Mouse (Mus musculus) forebrain, embryonic 12.5 days (tissue): Measurements from ENCODE around the gene Gm10251. TPM values are rescaled to one million over a fixed set of nuclear protein-coding genes. Genes with fewer than 3 reads are reported as not detected.
"Not testable (repeated sequence)": the region's sequence is repeated elsewhere in the genome, so short reads cannot be mapped to it uniquely, and the experiment has no call there.

ENCODE experiments used
- ATAC-seq: fragments of 200-750 bp; cut with Nextera tagmentation; 2 replicates; pipeline ENCODE4 v1.8.0; 2017; ENCODE audit warnings: moderate TSS enrichment; ENCODE audit not compliant: low FRiP score
- H3K27ac ChIP-seq: fragments of 300-500 bp; sonication (generic); 2 replicates; pipeline ENCODE4 v1.5.1; 2016; ENCODE audit warnings: mild to moderate bottlenecking
- H3K27me3 ChIP-seq: fragments of 300-500 bp; sonication (generic); 2 replicates; pipeline ENCODE4 v1.6.1; 2016; ENCODE audit warnings: mild to moderate bottlenecking
- H3K36me3 ChIP-seq: fragments of 300-500 bp; sonication (generic); replicated peaks from 2 replicates; pipeline ENCODE4 v1.6.1; 2016; ENCODE audit warnings: mild to moderate bottlenecking
- H3K4me1 ChIP-seq: fragments of 300-500 bp; sonication (generic); 2 replicates; pipeline ENCODE4 v1.6.1; 2016
- H3K4me2 ChIP-seq: fragments of 300-500 bp; sonication (generic); 2 replicates; pipeline ENCODE4 v1.6.1; 2016; ENCODE audit warnings: mild to moderate bottlenecking, moderate library complexity
- H3K4me3 ChIP-seq: fragments of 300-500 bp; sonication (generic); replicated peaks from 2 replicates; pipeline ENCODE4 v1.5.1; 2016; ENCODE audit warnings: mild to moderate bottlenecking
- H3K9ac ChIP-seq: fragments of 300-500 bp; sonication (generic); 2 replicates; pipeline ENCODE4 v1.6.1; 2016; ENCODE audit warnings: mild to moderate bottlenecking
- H3K9me3 ChIP-seq: fragments of 300-500 bp; sonication (generic); 2 replicates; pipeline ENCODE4 v1.6.1; 2016
- WGBS: fragments of 180-500 bp; shearing (Covaris S2); methylation state at CpG from one replicate; pipeline ENCODE4 v1.1.7; 2016; 5-methylcytosine and 5-hydroxymethylcytosine counted together
- polyA plus RNA-seq: library from polyadenylated mRNA; unstranded; fragments of >200 nt; fragmentation: Nextera tagmentation; extraction: Ambion mirVana; gene quantifications from 2 replicates; pipeline ENCODE4 v1.2.1, GENCODE M21; 2016

The Gm10251 gene
- not detected in 2 replicates for polyA plus RNA-seq

GRCm38 (mm10) chr14:6684070-6684469, at the start of gene Gm10251:
Gene Gm10251 (minus strand): TSS chr14:6684170.
- not testable (repeated sequence) for H3K4me2 ChIP-seq, H3K4me3 ChIP-seq, ATAC-seq, H3K4me1 ChIP-seq, H3K27ac ChIP-seq, H3K9me3 ChIP-seq, H3K27me3 ChIP-seq, H3K36me3 ChIP-seq, H3K9ac ChIP-seq
- no CpG with 5 or more reads among the region's 1 CpGs for WGBS

- H3K4me2 ChIP-seq, H3K9me3 ChIP-seq, H3K27ac ChIP-seq, H3K4me3 ChIP-seq, ATAC-seq, H3K4me1 ChIP-seq, H3K36me3 ChIP-seq, H3K27me3 ChIP-seq, H3K9ac ChIP-seq: not testable (repeated sequence)
- 57% methylated on average over 1 of the region's 2 CpGs for WGBS
Measured at GRCm38 (mm10) chr14:6720151-6720550, 36.2 kb upstream of the Gm10251 start, which contains the start of gene Gm8050. Gene Gm8050 (minus strand): TSS chr14:6720251.

GRCm38 (mm10) chr14:6622318-6622717, 61.7 kb downstream of the Gm10251 start, which contains the start of gene Gm3460:
Gene Gm3460 (minus strand): TSS chr14:6622418.
- H3K9me3 ChIP-seq, H3K9ac ChIP-seq, H3K27me3 ChIP-seq, H3K4me2 ChIP-seq, H3K4me1 ChIP-seq, H3K4me3 ChIP-seq, ATAC-seq, H3K27ac ChIP-seq, H3K36me3 ChIP-seq: not testable (repeated sequence)
- WGBS = 79% methylated on average over 1 of the region's 2 CpGs

- not testable (repeated sequence) for ATAC-seq, H3K27ac ChIP-seq, H3K9me3 ChIP-seq, H3K4me1 ChIP-seq, H3K36me3 ChIP-seq, H3K27me3 ChIP-seq, H3K4me3 ChIP-seq, H3K9ac ChIP-seq, H3K4me2 ChIP-seq
- WGBS = no CpG with 5 or more reads among the region's 1 CpGs
Measured at GRCm38 (mm10) chr14:6606436-6606835, 77.5 kb downstream of the Gm10251 start.

GRCm38 (mm10) chr14:6605004-6605403, 79.0 kb downstream of the Gm10251 start:
- not testable (repeated sequence) for H3K27ac ChIP-seq, H3K9me3 ChIP-seq, H3K27me3 ChIP-seq, ATAC-seq, H3K4me1 ChIP-seq, H3K36me3 ChIP-seq
- Histone ChIP-seq H3K4me3 (peak overlapping the region; percentile 41), H3K4me2 (peak overlapping the region; percentile 65), H3K9ac (peak overlapping the region; percentile 40; the same call in 1 of the 2 replicates)
- 3% methylated on average over 10 of the region's 20 CpGs for WGBS

- H3K36me3 ChIP-seq, H3K9me3 ChIP-seq, H3K27ac ChIP-seq, ATAC-seq, H3K4me1 ChIP-seq, H3K27me3 ChIP-seq: not testable (repeated sequence)
- Histone ChIP-seq H3K4me2 (peak overlapping the region; percentile 65), H3K4me3 (peak overlapping the region; percentile 41), H3K9ac (peak overlapping the region; percentile 40)
- 9% methylated on average over 13 of the region's 20 CpGs for WGBS
Measured at GRCm38 (mm10) chr14:6604551-6604950, 79.4 kb downstream of the Gm10251 start.

GRCm38 (mm10) chr14:6590513-6590912, 93.5 kb downstream of the Gm10251 start, which contains the start of gene Gm3629:
Gene Gm3629 (minus strand): TSS chr14:6590613.
- H3K9me3 ChIP-seq, ATAC-seq, H3K4me1 ChIP-seq, H3K27me3 ChIP-seq, H3K4me2 ChIP-seq, H3K9ac ChIP-seq, H3K4me3 ChIP-seq, H3K36me3 ChIP-seq, H3K27ac ChIP-seq: not testable (repeated sequence)
- WGBS = 58% methylated on average over 1 of the region's 2 CpGs

Other genes with a start within 250 kb of the Gm10251 start
- gene Gm3594, start 239.6 kb downstream of the Gm10251 start, polyA plus RNA-seq = not detected in 2 replicates
- gene Gm8356, start 146.9 kb downstream of the Gm10251 start, polyA plus RNA-seq = not detected in 2 replicates
- 0.41 TPM in 1 of 2 replicates, not detected in the other for gene Gm3629, start 93.6 kb downstream of the Gm10251 start, polyA plus RNA-seq
- gene Gm3460, start 61.8 kb downstream of the Gm10251 start, polyA plus RNA-seq = not detected in 2 replicates
- 0.31 TPM in 1 of 2 replicates, not detected in the other for gene Gm8050, start 36.1 kb upstream of the Gm10251 start, polyA plus RNA-seq
- 7.9 and 8.9 TPM in 2 replicates for gene Gm3636, start 58.2 kb upstream of the Gm10251 start, polyA plus RNA-seq
- not detected in 2 replicates for gene Gm8362, start 90.2 kb upstream of the Gm10251 start, polyA plus RNA-seq
- gene Gm3642, start 156.1 kb upstream of the Gm10251 start, polyA plus RNA-seq = not detected in 2 replicates
- 2.4 and 2.9 TPM in 2 replicates for gene Gm3667, start 205.8 kb upstream of the Gm10251 start, polyA plus RNA-seq